Mouse (Mus musculus) adrenal gland, adult (tissue): ENCODE measurements around the gene Ksr2.

ENCODE experiments used
- DNase-seq, 2 experiments: peaks; one replicate each; pipeline ENCODE4 v3.0.0; 2022 to 2023; ENCODE audit warnings: low spot score in 1 of 2; ENCODE audit not compliant: inconsistent age in 2 of 2

Ksr2 gene

GRCm38 (mm10) chr5:117757696-117758482, 344.1 kb downstream of the Ksr2 start:
- DNase-seq: no peak

- no peak for DNase-seq
Measured at GRCm38 (mm10) chr5:117761181-117761832, 347.5 kb downstream of the Ksr2 start.

DNA sequence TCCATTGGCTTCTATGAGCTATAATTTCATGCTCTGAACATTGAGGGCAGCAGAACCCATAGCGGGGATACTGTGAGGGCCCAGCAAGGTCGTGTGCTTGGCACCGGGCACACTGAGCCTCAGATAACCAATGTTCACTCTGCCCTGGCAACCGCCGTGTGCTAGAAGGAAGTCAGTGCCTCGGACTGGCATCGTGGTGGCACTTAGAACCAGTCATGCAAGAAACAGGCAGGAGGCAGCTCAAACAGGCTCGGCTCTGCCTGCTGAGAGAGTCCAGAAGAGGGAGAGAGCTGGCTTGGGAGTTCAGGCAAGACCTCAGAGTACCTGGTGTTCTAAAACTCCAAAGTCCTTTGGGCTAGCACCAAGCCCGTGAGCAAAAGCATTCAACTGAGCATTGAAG, 350.7 kb downstream of the Ksr2 start:
- no peak for DNase-seq

- DNase-seq: peak in 1 of 2 experiments; percentile 37
Measured at GRCm38 (mm10) chr5:117779175-117779574, 365.4 kb downstream of the Ksr2 start.

GRCm38 (mm10) chr5:117780681-117781080, 366.9 kb downstream of the Ksr2 start, which contains the start of gene Nos1:
Gene Nos1 (plus strand): TSS chr5:117781032.
- no peak for DNase-seq

- DNase-seq: no peak
Measured at GRCm38 (mm10) chr5:117781178-117781577, 367.4 kb downstream of the Ksr2 start.

DNA sequence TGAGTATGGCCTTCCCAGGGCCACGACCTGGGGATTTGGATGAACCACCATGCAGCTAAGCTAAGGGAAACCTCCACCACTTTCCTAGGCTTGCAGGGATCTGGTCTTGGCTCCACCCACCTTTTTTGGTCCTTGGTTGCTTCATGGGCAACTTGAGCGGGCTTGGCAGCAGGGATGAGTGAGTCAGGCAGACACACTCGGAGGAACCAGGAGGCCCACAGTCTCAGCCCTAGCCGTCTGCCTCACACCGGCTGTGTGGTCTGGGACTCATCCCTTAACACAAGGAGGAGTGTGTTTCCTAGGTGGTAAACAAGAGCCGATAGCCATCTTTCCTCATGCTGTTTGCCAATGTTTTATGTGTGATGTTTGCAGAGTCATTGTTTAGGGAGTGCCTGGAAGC, 376.3 kb downstream of the Ksr2 start:
- DNase-seq: peak in 1 of 2 experiments; percentile 24

DNA sequence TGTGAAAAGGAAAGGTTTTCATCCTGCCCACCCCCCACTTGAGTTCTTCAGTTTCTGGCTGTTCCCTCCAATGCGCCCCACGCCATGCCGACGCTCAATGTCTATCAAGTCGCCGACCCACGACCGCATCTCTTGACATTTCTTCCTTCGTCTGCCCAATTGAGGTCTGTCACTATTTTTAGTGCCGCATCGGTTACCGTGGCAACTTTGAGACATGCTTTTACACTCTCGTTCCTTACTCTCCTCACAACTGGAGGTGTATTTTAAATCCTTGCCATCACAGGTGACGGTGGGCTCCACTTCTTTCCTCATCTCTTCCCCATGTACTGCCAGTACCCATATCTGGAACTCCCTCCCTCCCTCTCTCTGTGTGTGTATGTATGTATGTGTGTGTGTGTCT, 378.1 kb downstream of the Ksr2 start:
- DNase-seq: no peak

DNA sequence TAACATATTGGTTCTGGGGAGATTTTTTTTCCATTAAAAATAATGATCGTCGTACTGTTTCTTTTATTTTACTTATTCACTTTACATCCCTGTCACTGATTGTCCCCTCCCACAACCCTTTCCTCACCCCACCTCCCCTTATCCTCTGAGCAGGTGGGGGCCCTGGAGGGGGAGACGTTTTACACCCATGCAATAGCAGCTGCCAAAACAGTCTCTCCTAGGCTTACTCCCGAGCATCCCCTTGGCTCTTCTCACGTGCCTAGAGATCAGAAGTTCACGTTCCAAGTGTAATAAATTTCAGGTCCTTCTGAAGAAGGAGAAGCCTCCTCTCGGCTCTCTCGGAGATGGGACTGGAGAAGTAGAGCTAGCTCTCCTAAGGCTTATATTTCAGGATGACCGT, 387.0 kb downstream of the Ksr2 start:
- DNase-seq: no peak

- DNase-seq: no peak
Measured at GRCm38 (mm10) chr5:117802071-117802521, 388.3 kb downstream of the Ksr2 start.

DNA sequence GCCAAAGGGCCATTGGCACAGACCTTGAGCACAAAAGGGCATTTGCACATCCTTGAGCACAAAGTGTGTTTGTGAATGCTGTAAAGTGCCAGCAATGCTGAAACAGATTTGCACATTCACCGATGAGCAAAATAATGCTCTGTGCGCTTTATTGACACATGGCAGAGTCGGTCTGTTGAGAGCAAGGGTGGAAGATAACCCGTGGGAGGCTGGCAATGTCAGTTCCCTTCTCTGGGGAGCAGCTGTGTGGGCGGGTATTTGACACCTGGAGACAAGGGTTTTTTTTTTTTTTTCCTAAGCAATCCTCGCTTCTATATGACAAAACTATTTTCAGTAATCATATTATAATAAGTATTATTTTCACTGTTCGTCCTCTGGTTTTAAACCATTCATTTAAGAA, 389.8 kb downstream of the Ksr2 start:
- DNase-seq: no peak

- no peak for DNase-seq
Measured at GRCm38 (mm10) chr5:117810930-117811329, 397.1 kb downstream of the Ksr2 start.

DNA sequence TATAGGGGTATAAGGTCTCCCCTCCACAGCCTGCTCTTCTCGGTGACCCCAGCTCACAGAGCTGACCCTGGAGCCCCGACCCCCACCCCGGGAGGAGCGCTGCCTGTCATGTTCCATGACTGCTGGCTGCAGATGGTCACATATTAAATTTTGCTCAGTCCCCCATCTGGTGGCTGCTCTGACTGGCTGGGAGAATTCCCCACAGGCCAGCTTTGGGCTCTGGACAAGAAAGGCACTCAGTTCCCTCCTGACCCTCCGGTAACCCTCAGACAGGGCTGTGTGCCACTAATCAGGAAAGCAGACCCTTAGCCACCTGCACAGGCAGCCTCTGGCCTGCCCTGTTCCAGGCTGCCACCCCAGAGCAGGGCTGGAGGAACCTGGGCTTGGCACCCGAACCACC, 405.0 kb downstream of the Ksr2 start:
- DNase-seq: no peak

- DNase-seq: no peak
Measured at GRCm38 (mm10) chr5:117820445-117820844, 406.6 kb downstream of the Ksr2 start.

GRCm38 (mm10) chr5:117823811-117824210, 410.0 kb downstream of the Ksr2 start:
- DNase-seq: no peak

DNA sequence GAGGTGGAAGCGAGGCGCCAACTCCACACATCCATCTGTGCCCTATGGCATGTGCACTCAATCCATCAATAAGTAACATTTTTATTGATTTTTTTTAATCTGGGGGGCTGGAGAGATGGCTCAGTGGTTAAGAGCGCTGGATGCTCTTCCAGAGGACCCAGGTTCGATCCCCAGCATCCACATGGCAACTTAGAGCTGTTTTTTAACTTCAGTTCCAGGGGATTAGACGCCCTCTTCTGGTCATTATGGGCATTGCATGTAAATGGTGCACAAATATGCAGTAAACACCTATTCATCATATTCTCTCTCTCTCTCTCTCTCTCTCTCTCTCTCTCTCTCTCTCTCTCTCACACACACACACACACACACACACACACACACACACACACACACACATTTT, 410.7 kb downstream of the Ksr2 start:
- DNase-seq: no peak
